ENCODE assay signal across 18 mouse cellular contexts in the genomic region with DNA sequence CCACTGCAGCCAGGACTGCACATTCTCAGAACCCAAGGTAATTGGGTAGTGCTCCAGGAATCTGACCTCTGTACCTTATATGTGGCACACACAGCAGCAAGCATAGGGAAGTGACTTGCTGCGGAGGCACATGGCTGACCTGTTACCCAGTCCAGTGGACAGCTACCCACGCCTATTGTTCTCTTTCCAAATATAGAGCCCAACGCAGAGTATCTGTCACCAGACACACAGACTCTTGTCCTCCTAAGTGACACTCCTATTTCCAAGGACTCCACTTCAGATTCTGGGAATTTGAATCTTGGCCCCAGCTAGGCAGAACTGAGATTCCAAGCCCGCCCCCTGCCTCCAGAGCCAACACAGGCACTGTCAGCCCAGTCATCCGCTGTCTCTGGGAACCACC. TPM values are rescaled to one million over a fixed set of nuclear protein-coding genes. Genes with fewer than 3 reads are reported as not detected.
DNase-seq lines count a peak whose midpoint lies in the region; ATAC-seq lines count a peak whose summit lies in the region.
"Had no signal": no experiment of that assay in that cellular context is flagged by ENCODE, and none has a peak within 500 bp of the region (broad histone marks: within the 10 kb centered on the region; RNA-seq: fewer than 3 reads in every experiment).

No protein-coding gene starts in this region.

- no peak for ATAC-seq in midbrain, embryonic 16.5 days
- ATAC-seq: forebrain, embryonic 15.5 days had no signal

- H3K4me2 ChIP-seq in midbrain, embryonic 16.5 days (ENCODE audit: low read length) = no peak overlapping the region
- H3K4me2 ChIP-seq: embryonic facial prominence, embryonic 15.5 days; forebrain, embryonic 15.5 days had no signal

- no peak overlapping the region for H3K9ac ChIP-seq in midbrain, embryonic 16.5 days (ENCODE audit: low read depth, low read length)
- H3K9ac ChIP-seq: embryonic facial prominence, embryonic 15.5 days; forebrain, embryonic 15.5 days; liver, embryonic 14.5 days had no signal

- WGBS in midbrain, embryonic 16.5 days = 72% methylated on average over 5 of the region's 5 CpGs

- H3K4me1 ChIP-seq in midbrain, embryonic 16.5 days (ENCODE audit: control insufficient read depth, insufficient read depth, low read length) = no peaks in the 10 kb centered on the region
- H3K4me1 ChIP-seq: embryonic facial prominence, embryonic 15.5 days had no signal

- no peaks in the 10 kb centered on the region for H3K27me3 ChIP-seq in midbrain, embryonic 16.5 days (ENCODE audit: control insufficient read depth, insufficient read depth, low read depth, low read length)
- H3K27me3 ChIP-seq: embryonic facial prominence, embryonic 15.5 days; forebrain, embryonic 15.5 days had no signal

- H3K36me3 ChIP-seq in midbrain, embryonic 16.5 days (ENCODE audit: control insufficient read depth, insufficient read depth, low read length) = no peaks in the 10 kb centered on the region
- H3K36me3 ChIP-seq: embryonic facial prominence, embryonic 15.5 days; forebrain, embryonic 15.5 days; hindbrain, embryonic 10.5 days had no signal

- peak; percentile 38 for DNase-seq in kidney, adult 11 months
- no peak for DNase-seq in kidney, postnatal 10 days
- DNase-seq in Muller cell, postnatal 12 days (ENCODE audit: inconsistent ontology term) = peak; percentile 14
- DNase-seq in heart, adult 9 months (ENCODE audit: low spot score in 2 of 2) = peak; percentile 71
- peak; percentile 49 for DNase-seq in heart, postnatal 4 days
- no peak for DNase-seq in c-Kit-positive CD71-positive TER-119-positive erythroid progenitor cells, embryonic 14.5 days (ENCODE audit: low spot score)
- no peak for DNase-seq in adrenal gland, adult (ENCODE audit: inconsistent age in 2 of 2, low spot score in 1 of 2)
- DNase-seq: adrenal gland, postnatal 14 days; cerebellum, adult 11-12 months had no signal

- H3K9me3 ChIP-seq in midbrain, embryonic 16.5 days (replicated peaks; ENCODE audit: control insufficient read depth, low read length, poor library complexity, severe bottlenecking) = no peaks in the 10 kb centered on the region
- H3K9me3 ChIP-seq: embryonic facial prominence, embryonic 15.5 days; forebrain, embryonic 15.5 days; hindbrain, embryonic 10.5 days had no signal

- H3K27ac ChIP-seq in midbrain, embryonic 16.5 days (ENCODE audit: low read length) = no peak overlapping the region
- H3K27ac ChIP-seq: embryonic facial prominence, embryonic 15.5 days; forebrain, embryonic 15.5 days; hindbrain, embryonic 10.5 days; liver, embryonic 14.5 days had no signal

- H3K4me3 ChIP-seq in midbrain, embryonic 16.5 days (ENCODE audit: low read depth, low read length) = no peak overlapping the region
- H3K4me3 ChIP-seq: embryonic facial prominence, embryonic 15.5 days; forebrain, embryonic 15.5 days; hindbrain, embryonic 10.5 days had no signal

RNA-seq across cellular contexts. Expression of gene Slco2b1, which starts 30.4 kb away (rescaled TPM):
- 1 to 10 TPM; 4.0 to 4.2 TPM for total RNA-seq in heart, postnatal 4 days (2021)
- polyA plus RNA-seq in midbrain, embryonic 16.5 days (2015; fragmentation: Nextera tagmentation; extraction: Ambion mirVana) = 5.9 and 6.5 TPM in 2 replicates
- total RNA-seq: megakaryocyte-erythroid progenitor cell, adult 5-6 weeks; neutrophil, adult 5-6 weeks had no signal

RNA-seq across cellular contexts. Expression of gene Olfr520, which starts 49.3 kb away (rescaled TPM):
- total RNA-seq in heart, postnatal 4 days (2021) = not detected
- not detected in 2 replicates for polyA plus RNA-seq in midbrain, embryonic 16.5 days (2015; fragmentation: Nextera tagmentation; extraction: Ambion mirVana)
- total RNA-seq: adrenal gland, postnatal 14 days; gastrocnemius, adult 18-20 months; left cerebral cortex, postnatal 25 days; megakaryocyte-erythroid progenitor cell, adult 5-6 weeks; neutrophil, adult 5-6 weeks had no signal
- polyA plus RNA-seq: embryonic facial prominence, embryonic 15.5 days; forebrain, embryonic 15.5 days; hindbrain, embryonic 10.5 days; liver, embryonic 14.5 days had no signal

RNA-seq across cellular contexts. Expression of gene Tpbgl, which starts 53.9 kb away (rescaled TPM):
- 1 to 10 TPM; 3.4 to 4.7 TPM for total RNA-seq in heart, postnatal 4 days (2021)
- 1.1 and 1.6 TPM in 2 replicates for polyA plus RNA-seq in midbrain, embryonic 16.5 days (2015; fragmentation: Nextera tagmentation; extraction: Ambion mirVana)
- total RNA-seq: neutrophil, adult 5-6 weeks had no signal

Comparison
In these comparisons a context has a peak if more than half of its experiments do, and no peak if none do; other contexts are left out.
1. DNase-seq: peak in kidney, adult 11 months (single experiment), Muller cell, postnatal 12 days (single experiment), heart, adult 9 months (2 of 2) and heart, postnatal 4 days (single experiment); none in kidney, postnatal 10 days (single experiment), c-Kit-positive CD71-positive TER-119-positive erythroid progenitor cells, embryonic 14.5 days (single experiment) and adrenal gland, adult (0 of 2).